Mouse (Mus musculus): ENCODE results near the gene Clcn5.

Gene Clcn5

DNA sequence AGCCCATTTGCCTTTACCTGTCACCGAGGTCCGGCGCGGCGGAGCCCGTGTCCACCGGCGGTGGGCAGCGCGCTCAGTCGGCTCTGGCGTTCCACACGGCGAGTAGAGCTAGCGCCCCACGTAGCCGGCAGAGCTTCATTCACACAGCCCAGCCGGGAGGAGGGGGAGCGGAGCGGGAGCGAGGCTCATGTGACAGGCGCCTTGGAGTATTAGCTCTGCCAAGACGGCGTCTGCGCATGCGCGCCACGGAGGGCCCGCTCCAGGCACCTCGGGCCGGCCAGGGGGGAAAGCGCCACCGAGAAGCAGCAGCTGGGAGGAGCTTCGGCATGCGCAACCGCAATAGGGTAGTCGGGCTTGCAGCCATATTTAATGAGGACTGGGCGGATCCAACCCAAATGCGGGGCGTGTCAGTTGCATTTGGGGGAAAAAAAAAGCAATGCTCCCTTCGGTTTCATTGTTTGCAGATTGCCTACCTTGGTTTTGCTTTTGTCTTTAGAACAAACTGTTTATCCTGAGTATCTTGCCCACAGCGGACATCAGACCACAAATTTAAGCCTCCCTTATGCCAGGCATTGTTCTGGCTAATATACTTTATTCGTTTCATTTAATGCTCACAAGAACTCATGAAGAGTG lies at the start of gene Clcn5:
Clcn5 (minus strand) TSS at position 270 of the 633 bp plus-strand sequence.
- peaks cover 22% of the 10 kb centered on the region for H3K27me3 ChIP-seq (ENCODE audit: insufficient read depth, low read length)
- H3K4me1 ChIP-seq (replicated peaks; ENCODE audit: low read depth, low read length) = peaks cover 16% of the 10 kb centered on the region; the same call in 1 of the 2 replicates
- no peaks in the 10 kb centered on the region for H3K9me3 ChIP-seq (ENCODE audit: low read length)
- H3K36me3 ChIP-seq (ENCODE audit: insufficient read depth, low read length) = no peaks in the 10 kb centered on the region
- peak within 1 kb of the TSS; percentile 87 for H3K4me3 ChIP-seq (replicated peaks; ENCODE audit: low read length)
- no peak for TF ChIP-seq CTCF (conservative IDR thresholded peaks at IDR 0.05; ENCODE audit: low read length)
- no peak for TF ChIP-seq NANOG (IDR thresholded peaks at IDR 0.05; ENCODE audit: borderline replicate concordance, low read length)
- TF ChIP-seq POU5F1 (IDR thresholded peaks at IDR 0.05; ENCODE audit: borderline replicate concordance, low read length) = no peak

GRCm38 (mm10) chrX:7325455-7325854 lies 6.3 kb upstream of the Clcn5 start:
- Histone ChIP-seq H3K9me3 (ENCODE audit: low read length) (no peaks in the 10 kb centered on the region), H3K4me1 (replicated peaks; ENCODE audit: low read depth, low read length) (peaks cover 6% of the 10 kb centered on the region; the same call in 1 of the 2 replicates), H3K4me3 (replicated peaks; ENCODE audit: low read length) (no peak overlapping the region), H3K36me3 (ENCODE audit: insufficient read depth, low read length) (no peaks in the 10 kb centered on the region), H3K27me3 (ENCODE audit: insufficient read depth, low read length) (peaks cover 6% of the 10 kb centered on the region; the same call in 1 of the 2 replicates)
- TF ChIP-seq POU5F1 (IDR thresholded peaks at IDR 0.05; ENCODE audit: borderline replicate concordance, low read length) = no peak
- peak; percentile 36 for TF ChIP-seq CTCF (conservative IDR thresholded peaks at IDR 0.05; ENCODE audit: low read length)

DNA sequence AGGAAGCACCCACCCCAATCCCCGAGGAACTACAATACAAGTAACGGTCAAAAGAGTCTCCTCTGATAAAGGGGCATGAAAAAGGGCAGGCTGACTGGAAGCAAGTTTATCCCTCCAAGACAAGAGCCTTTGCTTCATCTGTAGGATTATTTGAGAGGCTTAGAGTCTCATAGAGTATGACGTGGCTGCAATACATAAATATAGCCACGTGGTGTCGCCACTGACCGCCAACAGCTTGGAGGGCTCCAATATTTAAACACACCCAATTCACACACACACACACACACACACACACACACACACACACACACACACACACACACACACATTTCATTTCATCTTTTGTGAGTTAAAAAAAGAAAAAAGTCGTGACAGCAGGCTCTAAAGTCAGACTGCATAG lies 3.1 kb upstream of the Clcn5 start:
- TF ChIP-seq NANOG (IDR thresholded peaks at IDR 0.05; ENCODE audit: borderline replicate concordance, low read length) = no peak
- TF ChIP-seq CTCF (conservative IDR thresholded peaks at IDR 0.05; ENCODE audit: low read length) = peak; percentile 35
- Histone ChIP-seq H3K36me3 (ENCODE audit: insufficient read depth, low read length) (no peaks in the 10 kb centered on the region), H3K4me3 (replicated peaks; ENCODE audit: low read length) (no peak overlapping the region), H3K4me1 (replicated peaks; ENCODE audit: low read depth, low read length) (peaks cover 16% of the 10 kb centered on the region; the same call in 1 of the 2 replicates), H3K27me3 (ENCODE audit: insufficient read depth, low read length) (peaks cover 6% of the 10 kb centered on the region), H3K9me3 (ENCODE audit: low read length) (no peaks in the 10 kb centered on the region)

DNA sequence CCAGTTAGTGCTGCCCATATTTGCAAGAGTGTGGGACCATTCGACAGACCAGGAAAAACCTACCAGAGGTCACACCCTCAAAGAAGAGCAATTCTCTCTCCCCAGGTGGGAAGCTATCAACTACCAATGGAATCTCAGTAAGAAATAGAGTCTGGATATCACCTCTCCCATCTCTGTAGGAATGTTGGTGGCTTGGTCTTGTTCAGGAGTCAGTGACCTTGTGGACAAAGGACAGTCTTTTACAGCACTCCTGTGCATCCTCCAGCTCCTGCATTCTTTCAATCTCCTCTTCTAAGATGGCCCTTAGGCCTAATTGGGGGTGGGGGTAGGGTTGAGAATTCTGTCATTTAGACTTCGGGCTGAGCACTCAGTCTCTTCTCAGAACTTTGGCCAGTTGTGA lies 1.4 kb upstream of the Clcn5 start:
- Histone ChIP-seq H3K36me3 (ENCODE audit: insufficient read depth, low read length) (no peaks in the 10 kb centered on the region), H3K4me1 (replicated peaks; ENCODE audit: low read depth, low read length) (peaks cover 16% of the 10 kb centered on the region; the same call in 1 of the 2 replicates), H3K4me3 (replicated peaks; ENCODE audit: low read length) (no peak overlapping the region), H3K9me3 (ENCODE audit: low read length) (no peaks in the 10 kb centered on the region), H3K27me3 (ENCODE audit: insufficient read depth, low read length) (peaks cover 12% of the 10 kb centered on the region)
- no peak for TF ChIP-seq CTCF (conservative IDR thresholded peaks at IDR 0.05; ENCODE audit: low read length)
- TF ChIP-seq NANOG (IDR thresholded peaks at IDR 0.05; ENCODE audit: borderline replicate concordance, low read length) = no peak
- TF ChIP-seq POU5F1 (IDR thresholded peaks at IDR 0.05; ENCODE audit: borderline replicate concordance, low read length) = no peak

GRCm38 (mm10) chrX:7318551-7319025 lies 570 bp downstream of the Clcn5 start:
- Histone ChIP-seq H3K4me1 (replicated peaks; ENCODE audit: low read depth, low read length) (peaks cover 16% of the 10 kb centered on the region; the same call in 1 of the 2 replicates), H3K9me3 (ENCODE audit: low read length) (no peaks in the 10 kb centered on the region), H3K36me3 (ENCODE audit: insufficient read depth, low read length) (no peaks in the 10 kb centered on the region), H3K4me3 (replicated peaks; ENCODE audit: low read length) (peak overlapping the region; percentile 87), H3K27me3 (ENCODE audit: insufficient read depth, low read length) (peaks cover 22% of the 10 kb centered on the region)
- TF ChIP-seq POU5F1 (IDR thresholded peaks at IDR 0.05; ENCODE audit: borderline replicate concordance, low read length) (no peak), NANOG (IDR thresholded peaks at IDR 0.05; ENCODE audit: borderline replicate concordance, low read length) (no peak), CTCF (conservative IDR thresholded peaks at IDR 0.05; ENCODE audit: low read length) (no peak)

DNA sequence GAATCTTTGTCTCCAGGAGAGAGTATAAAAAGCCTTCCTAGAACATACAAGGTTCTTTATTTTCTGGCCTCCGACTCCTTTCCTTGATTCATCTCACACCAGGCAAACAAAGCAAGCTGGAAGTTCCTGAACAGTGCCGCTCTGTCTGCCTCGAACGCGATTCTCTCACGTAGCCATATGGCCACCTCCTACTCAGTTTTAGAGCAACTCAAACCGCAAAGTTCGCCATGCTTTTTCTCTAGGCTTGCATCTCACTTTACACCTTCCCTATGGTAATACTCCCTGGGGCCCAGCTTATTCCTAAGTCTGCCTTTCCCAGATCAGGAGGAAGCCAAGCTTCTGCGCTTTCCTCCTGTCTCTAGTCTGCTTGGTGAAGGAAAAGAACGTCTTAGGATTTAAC lies 4.0 kb downstream of the Clcn5 start:
- Histone ChIP-seq H3K4me3 (replicated peaks; ENCODE audit: low read length) (no peak overlapping the region), H3K36me3 (ENCODE audit: insufficient read depth, low read length) (no peaks in the 10 kb centered on the region), H3K4me1 (replicated peaks; ENCODE audit: low read depth, low read length) (peaks cover 7% of the 10 kb centered on the region; the same call in 1 of the 2 replicates), H3K9me3 (ENCODE audit: low read length) (no peaks in the 10 kb centered on the region), H3K27me3 (ENCODE audit: insufficient read depth, low read length) (peaks cover 28% of the 10 kb centered on the region)
- TF ChIP-seq POU5F1 (IDR thresholded peaks at IDR 0.05; ENCODE audit: borderline replicate concordance, low read length) (no peak), CTCF (conservative IDR thresholded peaks at IDR 0.05; ENCODE audit: low read length) (no peak), NANOG (IDR thresholded peaks at IDR 0.05; ENCODE audit: borderline replicate concordance, low read length) (no peak)

DNA sequence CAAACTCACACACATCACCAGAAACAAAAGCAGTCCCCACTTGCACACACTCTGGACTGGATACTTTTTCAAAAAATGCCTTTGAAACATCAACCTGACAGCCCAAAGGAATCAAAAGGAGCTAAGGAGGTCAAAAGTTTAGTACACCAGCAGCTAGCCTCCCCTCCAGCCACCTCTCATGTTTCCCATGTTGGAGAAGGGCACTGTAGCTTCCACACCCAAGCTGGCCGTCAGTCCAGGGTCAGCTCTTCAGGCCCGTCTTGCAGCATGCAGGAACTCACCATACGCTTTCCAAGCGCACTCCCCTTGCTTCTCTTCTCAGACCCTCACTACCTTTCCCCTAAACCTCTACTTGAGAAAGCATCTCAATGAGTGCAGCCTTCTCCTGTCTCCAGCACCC lies 4.5 kb downstream of the Clcn5 start:
- no peak overlapping the region for H3K4me3 ChIP-seq (replicated peaks; ENCODE audit: low read length)
- H3K27me3 ChIP-seq (ENCODE audit: insufficient read depth, low read length) = peaks cover 31% of the 10 kb centered on the region
- no peaks in the 10 kb centered on the region for H3K36me3 ChIP-seq (ENCODE audit: insufficient read depth, low read length)
- no peaks in the 10 kb centered on the region for H3K9me3 ChIP-seq (ENCODE audit: low read length)
- TF ChIP-seq CTCF (conservative IDR thresholded peaks at IDR 0.05; ENCODE audit: low read length) = no peak
- TF ChIP-seq POU5F1 (IDR thresholded peaks at IDR 0.05; ENCODE audit: borderline replicate concordance, low read length) = no peak
- TF ChIP-seq NANOG (IDR thresholded peaks at IDR 0.05; ENCODE audit: borderline replicate concordance, low read length) = no peak
- H3K4me1 ChIP-seq (replicated peaks; ENCODE audit: low read depth, low read length) = peaks cover 3% of the 10 kb centered on the region; the same call in 1 of the 2 replicates

DNA sequence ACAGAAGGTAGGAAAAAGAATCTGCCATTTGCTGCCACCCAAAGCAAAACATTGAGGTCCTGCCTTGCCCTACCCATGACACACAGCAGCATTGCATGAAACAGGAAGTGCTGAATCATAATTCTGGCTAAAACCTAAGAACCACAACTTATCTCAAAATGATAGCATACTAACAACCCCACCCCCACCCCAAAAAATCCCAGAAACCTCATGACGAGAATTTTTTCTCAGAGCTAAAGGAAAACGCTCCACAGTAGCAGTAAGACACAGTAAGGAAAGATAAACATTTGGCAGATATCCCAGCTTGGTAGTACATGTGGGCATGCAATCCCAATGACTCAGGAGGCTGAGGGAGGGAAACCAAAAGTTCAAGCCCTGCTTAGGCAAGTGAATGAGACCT lies 10.9 kb downstream of the Clcn5 start:
- TF ChIP-seq POU5F1 (IDR thresholded peaks at IDR 0.05; ENCODE audit: borderline replicate concordance, low read length) (no peak), CTCF (conservative IDR thresholded peaks at IDR 0.05; ENCODE audit: low read length) (no peak), NANOG (IDR thresholded peaks at IDR 0.05; ENCODE audit: borderline replicate concordance, low read length) (no peak)
- no peaks in the 10 kb centered on the region for H3K36me3 ChIP-seq (ENCODE audit: insufficient read depth, low read length)
- no peaks in the 10 kb centered on the region for H3K9me3 ChIP-seq (ENCODE audit: low read length)
- H3K4me3 ChIP-seq (replicated peaks; ENCODE audit: low read length) = no peak overlapping the region
- H3K27me3 ChIP-seq (ENCODE audit: insufficient read depth, low read length) = peaks cover 26% of the 10 kb centered on the region
- H3K4me1 ChIP-seq (replicated peaks; ENCODE audit: low read depth, low read length) = 0 out of 2 replicates have a peak, but pooled peaks cover 6% of the 10 kb centered on the region

Data from E14TG2a.4 (cell line).